ENCODE assay signal across 10 mouse cellular contexts in genomic region chr9:58281597-58281996, GRCm38 (mm10). TPM values are rescaled to one million over a fixed set of nuclear protein-coding genes. Genes with fewer than 3 reads are reported as not detected.
DNase-seq lines count a peak whose midpoint lies in the region; ATAC-seq and TF ChIP-seq lines count a peak whose summit lies in the region.
"Had no signal": no experiment of that assay in that cellular context is flagged by ENCODE, and none has a peak within 500 bp of the region (broad histone marks: within the 10 kb centered on the region; RNA-seq: fewer than 3 reads in every experiment).

No protein-coding gene starts in this region.

- ATAC-seq in hindbrain, embryonic 11.5 days (ENCODE audit: low FRiP score): no peak
- ATAC-seq in hindbrain, embryonic 14.5 days (ENCODE audit: low FRiP score): no peak
- no peak for ATAC-seq in forebrain, embryonic 13.5 days

- peak; percentile 49; the same call in 1 of the 2 replicates for TF ChIP-seq CTCF in cortical plate, adult 2 months (IDR thresholded peaks at IDR 0.05; ENCODE audit: extremely low read depth, insufficient read depth, low read length)
- TF ChIP-seq CTCF in small intestine, adult 2 months (IDR thresholded peaks at IDR 0.05; ENCODE audit: extremely low read depth, insufficient read length, insufficient replicate concordance, low read depth, low read length): peak; percentile 55; the same call in 1 of the 2 replicates

- H3K4me3 ChIP-seq in hindbrain, embryonic 11.5 days (ENCODE audit: low read depth, low read length): no peak overlapping the region
- H3K4me3 ChIP-seq in hindbrain, embryonic 14.5 days (replicated peaks; ENCODE audit: low read length): no peak overlapping the region
- no peak overlapping the region for H3K4me3 ChIP-seq in cortical plate, adult 2 months (ENCODE audit: insufficient read depth, low read length)
- no peak overlapping the region for H3K4me3 ChIP-seq in small intestine, adult 2 months (ENCODE audit: low read depth, low read length)
- H3K4me3 ChIP-seq in forebrain, embryonic 13.5 days: no peak overlapping the region
- H3K4me3 ChIP-seq: embryonic facial prominence, embryonic 15.5 days; limb, embryonic 12.5 days had no signal

- TF ChIP-seq POLR2A in cortical plate, adult 2 months (IDR thresholded peaks at IDR 0.05; ENCODE audit: extremely low read depth, insufficient read depth, low read length): no peak
- no peak for TF ChIP-seq POLR2A in small intestine, adult 2 months (IDR thresholded peaks at IDR 0.05; ENCODE audit: low read depth, low read length)

- peak; percentile 64 for DNase-seq in hindbrain, embryonic 11.5 days (ENCODE audit: low spot score)
- DNase-seq in hindbrain, embryonic 14.5 days (ENCODE audit: low spot score): no peak
- DNase-seq in A20 (ENCODE audit: low read depth, low spot score) (peak; percentile 57), NIH3T3 (ENCODE audit: low read depth) (peak; percentile 47)
- DNase-seq in kidney, adult 9 months: no peak

- WGBS in hindbrain, embryonic 11.5 days: 52% methylated on average over 3 of the region's 3 CpGs
- 48% methylated on average over 3 of the region's 3 CpGs for WGBS in hindbrain, embryonic 14.5 days
- WGBS in small intestine, adult 2 months: 46% methylated on average over 3 of the region's 3 CpGs
- WGBS in forebrain, embryonic 13.5 days: 54% methylated on average over 3 of the region's 3 CpGs

- H3K27me3 ChIP-seq in hindbrain, embryonic 11.5 days (ENCODE audit: control insufficient read depth, insufficient read depth, low read length): no peaks in the 10 kb centered on the region
- H3K27me3 ChIP-seq in hindbrain, embryonic 14.5 days (ENCODE audit: control insufficient read depth, insufficient read depth, low read length): no peaks in the 10 kb centered on the region
- no peaks in the 10 kb centered on the region for H3K27me3 ChIP-seq in small intestine, adult 2 months (ENCODE audit: control insufficient read depth, insufficient read depth, low read length)
- no peaks in the 10 kb centered on the region for H3K27me3 ChIP-seq in forebrain, embryonic 13.5 days
- H3K27me3 ChIP-seq: embryonic facial prominence, embryonic 15.5 days; limb, embryonic 12.5 days had no signal

- no peak overlapping the region for H3K27ac ChIP-seq in hindbrain, embryonic 11.5 days (ENCODE audit: low read depth, low read length)
- no peak overlapping the region for H3K27ac ChIP-seq in hindbrain, embryonic 14.5 days
- H3K27ac ChIP-seq in cortical plate, adult 2 months (ENCODE audit: insufficient read depth, low read length): no peak overlapping the region
- H3K27ac ChIP-seq in small intestine, adult 2 months (ENCODE audit: insufficient read depth, low read depth, low read length): no peak overlapping the region
- H3K27ac ChIP-seq in forebrain, embryonic 13.5 days: no peak overlapping the region
- H3K27ac ChIP-seq: embryonic facial prominence, embryonic 15.5 days; limb, embryonic 12.5 days had no signal

- no peaks in the 10 kb centered on the region for H3K36me3 ChIP-seq in hindbrain, embryonic 11.5 days (ENCODE audit: control insufficient read depth, insufficient read depth, low read length)
- H3K36me3 ChIP-seq in hindbrain, embryonic 14.5 days (replicated peaks; ENCODE audit: control insufficient read depth, insufficient read depth): no peaks in the 10 kb centered on the region
- H3K36me3 ChIP-seq in small intestine, adult 2 months (ENCODE audit: control insufficient read depth, insufficient read depth, low read length): no peaks in the 10 kb centered on the region
- no peaks in the 10 kb centered on the region for H3K36me3 ChIP-seq in forebrain, embryonic 13.5 days (ENCODE audit: poor library complexity, severe bottlenecking)
- H3K36me3 ChIP-seq: embryonic facial prominence, embryonic 15.5 days; limb, embryonic 12.5 days had no signal

- no peak overlapping the region for H3K9ac ChIP-seq in hindbrain, embryonic 11.5 days (ENCODE audit: low read depth, low read length)
- H3K9ac ChIP-seq in hindbrain, embryonic 14.5 days: no peak overlapping the region
- H3K9ac ChIP-seq in forebrain, embryonic 13.5 days: no peak overlapping the region
- H3K9ac ChIP-seq: embryonic facial prominence, embryonic 15.5 days; limb, embryonic 12.5 days had no signal

- H3K9me3 ChIP-seq in hindbrain, embryonic 11.5 days (ENCODE audit: control insufficient read depth, low read length): no peaks in the 10 kb centered on the region
- no peaks in the 10 kb centered on the region for H3K9me3 ChIP-seq in hindbrain, embryonic 14.5 days (ENCODE audit: control insufficient read depth, low read length)
- no peaks in the 10 kb centered on the region for H3K9me3 ChIP-seq in forebrain, embryonic 13.5 days (replicated peaks)
- H3K9me3 ChIP-seq: embryonic facial prominence, embryonic 15.5 days; limb, embryonic 12.5 days had no signal

- no peak overlapping the region for H3K4me2 ChIP-seq in hindbrain, embryonic 11.5 days (replicated peaks; ENCODE audit: low read depth, low read length)
- no peak overlapping the region for H3K4me2 ChIP-seq in hindbrain, embryonic 14.5 days (replicated peaks)
- H3K4me2 ChIP-seq in forebrain, embryonic 13.5 days: no peak overlapping the region
- H3K4me2 ChIP-seq: embryonic facial prominence, embryonic 15.5 days; limb, embryonic 12.5 days had no signal

- no peaks in the 10 kb centered on the region for H3K4me1 ChIP-seq in hindbrain, embryonic 11.5 days (replicated peaks; ENCODE audit: control insufficient read depth, insufficient read depth, low read length)
- H3K4me1 ChIP-seq in hindbrain, embryonic 14.5 days (replicated peaks; ENCODE audit: control insufficient read depth, insufficient read depth, low read length): no peaks in the 10 kb centered on the region
- H3K4me1 ChIP-seq in cortical plate, adult 2 months (ENCODE audit: control insufficient read depth, insufficient read depth, low read length): no peaks in the 10 kb centered on the region
- peaks cover 8% of the 10 kb centered on the region; the same call in 1 of the 2 replicates for H3K4me1 ChIP-seq in small intestine, adult 2 months (ENCODE audit: control insufficient read depth, insufficient read depth, insufficient read length, low read length)
- no peaks in the 10 kb centered on the region for H3K4me1 ChIP-seq in forebrain, embryonic 13.5 days
- H3K4me1 ChIP-seq: limb, embryonic 12.5 days had no signal

RNA-seq across cellular contexts. Expression of gene Stoml1, which starts 28.6 kb away (rescaled TPM):
- polyA plus RNA-seq in hindbrain, embryonic 11.5 days (2014; fragmentation: Nextera tagmentation; extraction: Ambion mirVana): 31.2 and 35.7 TPM in 2 replicates
- polyA plus RNA-seq in hindbrain, embryonic 14.5 days (2014; fragmentation: Nextera tagmentation; extraction: Ambion mirVana): 103 TPM in 2 replicates
- 123 and 124 TPM in 2 replicates for polyA plus RNA-seq in cortical plate, adult 2 months (2012; rRNA removed)
- polyA plus RNA-seq in small intestine, adult 2 months (2012; rRNA removed): 9.9 and 21.3 TPM in 2 replicates
- 71.6 and 77.9 TPM in 2 replicates for polyA plus RNA-seq in forebrain, embryonic 13.5 days (2015; fragmentation: Nextera tagmentation; extraction: Ambion mirVana)

RNA-seq across cellular contexts. Expression of gene Loxl1, which starts 31.4 kb away (rescaled TPM):
- 11.0 and 11.9 TPM in 2 replicates for polyA plus RNA-seq in hindbrain, embryonic 11.5 days (2014; fragmentation: Nextera tagmentation; extraction: Ambion mirVana)
- polyA plus RNA-seq in hindbrain, embryonic 14.5 days (2014; fragmentation: Nextera tagmentation; extraction: Ambion mirVana): 7.9 and 9.6 TPM in 2 replicates
- polyA plus RNA-seq in cortical plate, adult 2 months (2012; rRNA removed): 2.0 and 2.2 TPM in 2 replicates
- polyA plus RNA-seq in small intestine, adult 2 months (2012; rRNA removed): 15.6 and 26.7 TPM in 2 replicates
- 5.0 and 5.8 TPM in 2 replicates for polyA plus RNA-seq in forebrain, embryonic 13.5 days (2015; fragmentation: Nextera tagmentation; extraction: Ambion mirVana)

RNA-seq across cellular contexts. Expression of gene Pml, which starts 32.0 kb away (rescaled TPM):
- 6.4 and 8.3 TPM in 2 replicates for polyA plus RNA-seq in hindbrain, embryonic 11.5 days (2014; fragmentation: Nextera tagmentation; extraction: Ambion mirVana)
- polyA plus RNA-seq in hindbrain, embryonic 14.5 days (2014; fragmentation: Nextera tagmentation; extraction: Ambion mirVana): 4.3 and 4.4 TPM in 2 replicates
- 10.4 and 11.0 TPM in 2 replicates for polyA plus RNA-seq in cortical plate, adult 2 months (2012; rRNA removed)
- polyA plus RNA-seq in small intestine, adult 2 months (2012; rRNA removed): 18.4 and 45.0 TPM in 2 replicates
- polyA plus RNA-seq in forebrain, embryonic 13.5 days (2015; fragmentation: Nextera tagmentation; extraction: Ambion mirVana): 7.1 and 8.3 TPM in 2 replicates

Comparison
In these comparisons a context has a peak if more than half of its experiments do, and no peak if none do; other contexts are left out.
1. DNase-seq: peak in hindbrain, embryonic 11.5 days (single experiment), A20 (single experiment) and NIH3T3 (single experiment); none in hindbrain, embryonic 14.5 days (single experiment) and kidney, adult 9 months (single experiment).